Comparison of ENCODE assay signal across 7 mouse cellular contexts in genomic region chr6:39872901-39873591, GRCm38 (mm10). TPM values are rescaled to one million over a fixed set of nuclear protein-coding genes. Genes with fewer than 3 reads are reported as not detected.
A peak's percentile ranks its signal among the peaks of the same experiment; 100 is the strongest.
DNase-seq lines count a peak whose midpoint lies in the region; ATAC-seq and TF ChIP-seq lines count a peak whose summit lies in the region.

Gene Tmem178b, plus strand, starts transcription at chr6:39873271.

- under 1% methylated on average over 63 of the region's 63 CpGs for WGBS in hindbrain, embryonic 12.5 days
- WGBS in midbrain, embryonic 14.5 days = under 1% methylated on average over 63 of the region's 63 CpGs

- no peaks in the 10 kb centered on the region; the same call in 1 of the 2 replicates for H3K4me1 ChIP-seq in embryonic fibroblast, embryonic 13.5 days (ENCODE audit: control insufficient read depth, insufficient read depth, low read length)
- H3K4me1 ChIP-seq in hindbrain, embryonic 12.5 days = peaks cover 16% of the 10 kb centered on the region
- H3K4me1 ChIP-seq in midbrain, embryonic 14.5 days (ENCODE audit: control insufficient read depth, insufficient read depth, low read length) = peaks cover 31% of the 10 kb centered on the region

- TF ChIP-seq POLR2A in embryonic fibroblast, embryonic 13.5 days (IDR thresholded peaks at IDR 0.05; ENCODE audit: low read depth, low read length) = no peak

- peak within 1 kb of the TSS; percentile 20 for H3K4me3 ChIP-seq in embryonic fibroblast, embryonic 13.5 days (ENCODE audit: insufficient read depth, low read length)
- peak within 1 kb of the TSS; percentile 71 for H3K4me3 ChIP-seq in hindbrain, embryonic 12.5 days
- peak within 1 kb of the TSS; percentile 80 for H3K4me3 ChIP-seq in left cerebral cortex, adult 2 months
- peak within 1 kb of the TSS; percentile 82 for H3K4me3 ChIP-seq in midbrain, embryonic 14.5 days (replicated peaks; ENCODE audit: low read depth, low read length)

- H3K9me3 ChIP-seq in hindbrain, embryonic 12.5 days (replicated peaks) = no peaks in the 10 kb centered on the region
- no peaks in the 10 kb centered on the region for H3K9me3 ChIP-seq in midbrain, embryonic 14.5 days (ENCODE audit: control insufficient read depth, low read length)

- H3K27me3 ChIP-seq in hindbrain, embryonic 12.5 days = peaks cover 20% of the 10 kb centered on the region; the same call in 1 of the 2 replicates
- no peaks in the 10 kb centered on the region for H3K27me3 ChIP-seq in midbrain, embryonic 14.5 days (ENCODE audit: control insufficient read depth, insufficient read depth, low read length)

- TF ChIP-seq CTCF in embryonic fibroblast, embryonic 13.5 days (IDR thresholded peaks at IDR 0.05; ENCODE audit: borderline replicate concordance, insufficient read depth, low read length) = no peak
- TF ChIP-seq CTCF in left cerebral cortex, adult 2 months (IDR thresholded peaks at IDR 0.05) = no peak; the same call in 1 of the 2 replicates

- intact Hi-C loops in left cerebral cortex, adult 2 months (cut with DNase I) = loop anchor here (2.0 to 5.0 kb wide), 3 partner anchors 26 to 229 kb away; no protein-coding TSS in a partner anchor

- ATAC-seq in hindbrain, embryonic 12.5 days (ENCODE audit: low FRiP score) = peak; percentile 35
- ATAC-seq in midbrain, embryonic 14.5 days (ENCODE audit: low FRiP score, low TSS enrichment) = peak; percentile 49

- peak; percentile 44 to 87 for DNase-seq in adrenal gland, adult (ENCODE audit: inconsistent age in 2 of 2, low spot score in 1 of 2)
- DNase-seq in brain, adult 2 months (ENCODE audit: low read depth, low spot score) = peak; percentile 73
- DNase-seq in left cerebral cortex, adult 2 months (ENCODE audit: extremely low spot score in 1 of 2, low spot score in 2 of 2) = peak; percentile 47 to 53
- DNase-seq in midbrain, embryonic 14.5 days = peak; percentile 77
- no peak for DNase-seq in MN1 (ENCODE audit: low spot score)

- peak within 1 kb of the TSS; percentile 87 for H3K9ac ChIP-seq in hindbrain, embryonic 12.5 days
- peak within 1 kb of the TSS; percentile 86 for H3K9ac ChIP-seq in midbrain, embryonic 14.5 days (replicated peaks; ENCODE audit: low read length)

- no peak within 1 kb of the TSS for H3K27ac ChIP-seq in embryonic fibroblast, embryonic 13.5 days (ENCODE audit: insufficient read depth, low read length)
- H3K27ac ChIP-seq in hindbrain, embryonic 12.5 days = peak within 1 kb of the TSS; percentile 96
- peak within 1 kb of the TSS; percentile 98 for H3K27ac ChIP-seq in left cerebral cortex, adult 2 months
- peak within 1 kb of the TSS; percentile 96 for H3K27ac ChIP-seq in midbrain, embryonic 14.5 days (replicated peaks; ENCODE audit: low read depth, low read length)

- no peaks in the 10 kb centered on the region for H3K36me3 ChIP-seq in hindbrain, embryonic 12.5 days
- H3K36me3 ChIP-seq in midbrain, embryonic 14.5 days (ENCODE audit: control insufficient read depth, insufficient read depth, low read length) = peaks cover 2% of the 10 kb centered on the region; the same call in 1 of the 2 replicates

- H3K4me2 ChIP-seq in hindbrain, embryonic 12.5 days (replicated peaks) = peak within 1 kb of the TSS; percentile 84
- H3K4me2 ChIP-seq in midbrain, embryonic 14.5 days (ENCODE audit: low read length) = peak within 1 kb of the TSS; percentile 89

RNA-seq across cellular contexts. Expression of gene Tmem178b, which starts in this region (rescaled TPM):
- polyA plus RNA-seq in embryonic fibroblast, embryonic 13.5 days (2011; ENCODE audit: insufficient read length, low read depth, missing spikeins) = 0.11 TPM in 1 of 2 replicates, not detected in the other
- 17.1 and 19.4 TPM in 2 replicates for polyA plus RNA-seq in hindbrain, embryonic 12.5 days (2016; fragmentation: Nextera tagmentation; extraction: Ambion mirVana)
- 100 to 1,000 TPM; 249 to 268 TPM for total RNA-seq in left cerebral cortex, adult 2 months (2021)
- polyA plus RNA-seq in midbrain, embryonic 14.5 days (2014; fragmentation: Nextera tagmentation; extraction: Ambion mirVana) = 44.6 and 46.4 TPM in 2 replicates

Comparison
In these comparisons a context has a peak if more than half of its experiments do, and no peak if none do; other contexts are left out.
1. RNA of gene Tmem178b (polyA plus RNA-seq): 44.6 to 46.4 TPM in midbrain, embryonic 14.5 days and 17.1 to 19.4 TPM in hindbrain, embryonic 12.5 days; 0.11 TPM in embryonic fibroblast, embryonic 13.5 days; every median in the first group is over 10 times any median in the second.
2. H3K4me3 ChIP-seq: peak in every context shown above with its lines; median percentile 82 in midbrain, embryonic 14.5 days; 80 in left cerebral cortex, adult 2 months; 71 in hindbrain, embryonic 12.5 days; 20 in embryonic fibroblast, embryonic 13.5 days.